Mouse (Mus musculus) CH12.LX (cell line): ENCODE data around the gene Lbh.

Experiments used
- CHD2 ChIP-seq: IDR thresholded peaks from 2 replicates; pipeline ENCODE4 v1.6.1; 2011; ENCODE audit warnings: low read length, improper control_type of control experiment
- CTCF ChIP-seq, 2 experiments: IDR thresholded peaks in 1 of 2; conservative IDR thresholded peaks in 1 of 2; 2 replicates each; pipeline ENCODE4 v1.5.1; 2011 to 2012; ENCODE audit warnings: low read depth in 2 of 2, low read length in 2 of 2, improper control_type of control experiment in 1 of 2, inconsistent platforms in 1 of 2, mild to moderate bottlenecking in 1 of 2, moderate library complexity in 1 of 2
- EP300 ChIP-seq: IDR thresholded peaks from 2 replicates; pipeline ENCODE4 v1.6.1; 2011; ENCODE audit warnings: low read length, improper control_type of control experiment
- ETS1 ChIP-seq: conservative IDR thresholded peaks from 2 replicates; pipeline ENCODE4 v1.6.1; 2012; ENCODE audit warnings: low read depth, mild to moderate bottlenecking, inconsistent platforms, low read length, improper control_type of control experiment, moderate library complexity
- HCFC1 ChIP-seq: IDR thresholded peaks from 2 replicates; pipeline ENCODE4 v1.6.1; 2012; ENCODE audit warnings: low read depth, mild to moderate bottlenecking, inconsistent platforms, low read length, improper control_type of control experiment
- IRF4 ChIP-seq: IDR thresholded peaks from 2 replicates; pipeline ENCODE4 v1.6.1; 2014; ENCODE audit warnings: low read depth, mild to moderate bottlenecking, inconsistent platforms, low read length, improper control_type of control experiment
- MAX ChIP-seq: IDR thresholded peaks from 2 replicates; pipeline ENCODE4 v1.6.1; 2011; ENCODE audit warnings: low read length, improper control_type of control experiment
- MEF2A ChIP-seq: IDR thresholded peaks from 2 replicates; pipeline ENCODE4 v1.6.1; 2014; ENCODE audit warnings: low read depth, mild to moderate bottlenecking, inconsistent platforms, low read length, improper control_type of control experiment, borderline replicate concordance
- POLR2A ChIP-seq: IDR thresholded peaks from 2 replicates; pipeline ENCODE4 v1.6.1; 2011; ENCODE audit warnings: low read depth, mild to moderate bottlenecking, improper control_type of control experiment, low read length
- TBP ChIP-seq: conservative IDR thresholded peaks from 2 replicates; pipeline ENCODE4 v1.6.1; 2011; ENCODE audit warnings: low read depth, low read length, improper control_type of control experiment
- ZMIZ1 ChIP-seq: IDR thresholded peaks from 2 replicates; pipeline ENCODE4 v1.6.1; 2012; ENCODE audit warnings: low read depth, mild to moderate bottlenecking, inconsistent platforms, low read length, improper control_type of control experiment

- no peak for TF ChIP-seq POLR2A
- no peak for TF ChIP-seq CTCF (conservative IDR thresholded peaks at IDR 0.05 in 1 of 2, IDR thresholded peaks at IDR 0.05 in 1 of 2; ENCODE audit: low read depth in 2 of 2, low read length in 2 of 2)
- no peak for TF ChIP-seq CHD2
- TF ChIP-seq MAX, result 0 out of 2 replicates have a peak, but pooled peaks have one; percentile 5
- TF ChIP-seq EP300, result no peak
- TF ChIP-seq ZMIZ1, result no peak
- TF ChIP-seq MEF2A, result no peak
- TF ChIP-seq IRF4, result no peak
- no peak for TF ChIP-seq ETS1
- no peak for TF ChIP-seq TBP
- TF ChIP-seq HCFC1, result no peak
Observed at GRCm38 (mm10) chr17:72924295-72924694, 6.2 kb downstream of the Lbh start.
